Mouse (Mus musculus): Measurements from ENCODE around the gene Rab38. TPM values are rescaled to one million over a fixed set of nuclear protein-coding genes. Genes with fewer than 3 reads are reported as not detected.

Rab38 gene
- polyA plus RNA-seq, 1 experiment from 2014 or later = 0.43 TPM

Other genes starting within 250 kb of the Rab38 start
- gene Ctsc, start 152.2 kb upstream of the Rab38 start, polyA plus RNA-seq (2014; fragmentation: Nextera tagmentation; extraction: Ambion mirVana) = 5.5 and 18.8 TPM in 2 replicates